Mouse (Mus musculus): ENCODE results near the gene Park7. TPM values are rescaled to one million over a fixed set of nuclear protein-coding genes. Genes with fewer than 3 reads are reported as not detected.

Park7 gene
- polyA plus RNA-seq, 1 experiment from 2014 or later: 177 TPM

- H3K27me3 ChIP-seq (ENCODE audit: control insufficient read depth, insufficient read depth, low read depth, low read length): no peaks in the 10 kb centered on the region
- H3K9ac ChIP-seq (ENCODE audit: low read depth, low read length): no peak overlapping the region
- H3K4me1 ChIP-seq (ENCODE audit: control insufficient read depth, low read depth, low read length): no peaks in the 10 kb centered on the region
- no peak overlapping the region for H3K4me3 ChIP-seq (ENCODE audit: low read depth, low read length)
- no peaks in the 10 kb centered on the region for H3K9me3 ChIP-seq (replicated peaks; ENCODE audit: control insufficient read depth, low read length)
- no peaks in the 10 kb centered on the region for H3K36me3 ChIP-seq (ENCODE audit: control insufficient read depth, insufficient read depth)
- WGBS (ENCODE audit: insufficient replicate concordance): 18% methylated on average over 14 of the region's 14 CpGs
- no peak for ATAC-seq (ENCODE audit: low read depth)
- no peak overlapping the region for H3K27ac ChIP-seq (ENCODE audit: low read length)
- H3K4me2 ChIP-seq (ENCODE audit: low read depth, low read length): no peak overlapping the region
These were observed 23.8 kb upstream of the Park7 start for GRCm38 (mm10) chr4:150938063-150938452.

DNA sequence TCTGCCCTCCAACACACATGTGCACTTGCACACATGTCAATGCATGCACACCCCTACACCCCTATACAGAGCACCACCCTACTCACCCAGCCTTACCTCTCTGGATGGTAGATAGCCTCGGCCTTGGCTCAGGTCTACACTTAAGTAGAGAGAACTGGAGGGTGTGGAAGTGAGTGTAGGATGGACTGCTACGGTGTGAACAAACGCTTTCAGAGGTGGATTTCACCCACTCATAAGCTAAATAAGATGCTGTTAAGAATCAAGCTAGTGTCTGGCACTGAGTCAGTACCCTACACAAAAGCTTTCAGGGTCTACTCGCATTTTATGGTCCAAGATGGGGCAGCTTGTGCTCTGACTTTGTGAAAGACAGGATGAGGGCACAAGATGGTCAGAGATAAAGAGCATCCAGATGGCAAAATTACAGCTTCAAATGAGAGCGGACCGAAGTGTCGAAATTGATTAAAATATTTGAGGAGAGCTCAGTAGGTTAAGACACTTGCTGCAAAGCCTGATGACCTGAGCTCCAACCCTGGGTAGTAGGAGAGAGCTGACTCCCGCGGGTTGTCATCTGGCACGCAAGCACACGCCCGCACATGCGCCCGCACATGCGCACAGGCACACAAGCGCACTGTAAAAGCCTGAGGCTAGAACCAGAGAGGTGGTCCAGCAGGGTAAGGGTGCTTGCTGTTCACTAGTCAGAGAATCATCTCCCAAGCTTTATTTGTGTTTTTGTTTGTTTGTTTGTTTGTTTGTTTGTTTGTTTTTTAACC is 23.2 kb upstream of the Park7 start:
- Histone ChIP-seq H3K9me3 (replicated peaks; ENCODE audit: control insufficient read depth, low read length) (no peaks in the 10 kb centered on the region), H3K4me3 (ENCODE audit: low read depth, low read length) (no peak overlapping the region), H3K27me3 (ENCODE audit: control insufficient read depth, insufficient read depth, low read depth, low read length) (no peaks in the 10 kb centered on the region), H3K4me2 (ENCODE audit: low read depth, low read length) (no peak overlapping the region), H3K36me3 (ENCODE audit: control insufficient read depth, insufficient read depth) (no peaks in the 10 kb centered on the region), H3K4me1 (ENCODE audit: control insufficient read depth, low read depth, low read length) (no peaks in the 10 kb centered on the region), H3K9ac (ENCODE audit: low read depth, low read length) (no peak overlapping the region), H3K27ac (ENCODE audit: low read length) (no peak overlapping the region)
- ATAC-seq (ENCODE audit: low read depth): no peak
- 60% methylated on average over 16 of the region's 16 CpGs for WGBS (ENCODE audit: insufficient replicate concordance)

GRCm38 (mm10) chr4:150933503-150933902 is 19.3 kb upstream of the Park7 start:
- no peaks in the 10 kb centered on the region for H3K4me1 ChIP-seq (ENCODE audit: control insufficient read depth, low read depth, low read length)
- WGBS (ENCODE audit: insufficient replicate concordance): 69% methylated on average over 1 of the region's 1 CpGs
- no peaks in the 10 kb centered on the region for H3K36me3 ChIP-seq (ENCODE audit: control insufficient read depth, insufficient read depth)
- no peak overlapping the region for H3K27ac ChIP-seq (ENCODE audit: low read length)
- no peak for ATAC-seq (ENCODE audit: low read depth)
- H3K9me3 ChIP-seq (replicated peaks; ENCODE audit: control insufficient read depth, low read length): no peaks in the 10 kb centered on the region
- H3K4me3 ChIP-seq (ENCODE audit: low read depth, low read length): no peak overlapping the region
- no peak overlapping the region for H3K4me2 ChIP-seq (ENCODE audit: low read depth, low read length)
- H3K9ac ChIP-seq (ENCODE audit: low read depth, low read length): no peak overlapping the region
- no peaks in the 10 kb centered on the region for H3K27me3 ChIP-seq (ENCODE audit: control insufficient read depth, insufficient read depth, low read depth, low read length)

GRCm38 (mm10) chr4:150927789-150928188 is 13.6 kb upstream of the Park7 start:
- H3K4me1 ChIP-seq (ENCODE audit: control insufficient read depth, low read depth, low read length): no peaks in the 10 kb centered on the region
- no peaks in the 10 kb centered on the region for H3K36me3 ChIP-seq (ENCODE audit: control insufficient read depth, insufficient read depth)
- no peak overlapping the region for H3K4me3 ChIP-seq (ENCODE audit: low read depth, low read length)
- H3K4me2 ChIP-seq (ENCODE audit: low read depth, low read length): no peak overlapping the region
- H3K9me3 ChIP-seq (replicated peaks; ENCODE audit: control insufficient read depth, low read length): no peaks in the 10 kb centered on the region
- ATAC-seq (ENCODE audit: low read depth): no peak
- H3K27ac ChIP-seq (ENCODE audit: low read length): no peak overlapping the region
- 23% methylated on average over 10 of the region's 10 CpGs for WGBS (ENCODE audit: insufficient replicate concordance)
- H3K9ac ChIP-seq (ENCODE audit: low read depth, low read length): no peak overlapping the region
- H3K27me3 ChIP-seq (ENCODE audit: control insufficient read depth, insufficient read depth, low read depth, low read length): no peaks in the 10 kb centered on the region

DNA sequence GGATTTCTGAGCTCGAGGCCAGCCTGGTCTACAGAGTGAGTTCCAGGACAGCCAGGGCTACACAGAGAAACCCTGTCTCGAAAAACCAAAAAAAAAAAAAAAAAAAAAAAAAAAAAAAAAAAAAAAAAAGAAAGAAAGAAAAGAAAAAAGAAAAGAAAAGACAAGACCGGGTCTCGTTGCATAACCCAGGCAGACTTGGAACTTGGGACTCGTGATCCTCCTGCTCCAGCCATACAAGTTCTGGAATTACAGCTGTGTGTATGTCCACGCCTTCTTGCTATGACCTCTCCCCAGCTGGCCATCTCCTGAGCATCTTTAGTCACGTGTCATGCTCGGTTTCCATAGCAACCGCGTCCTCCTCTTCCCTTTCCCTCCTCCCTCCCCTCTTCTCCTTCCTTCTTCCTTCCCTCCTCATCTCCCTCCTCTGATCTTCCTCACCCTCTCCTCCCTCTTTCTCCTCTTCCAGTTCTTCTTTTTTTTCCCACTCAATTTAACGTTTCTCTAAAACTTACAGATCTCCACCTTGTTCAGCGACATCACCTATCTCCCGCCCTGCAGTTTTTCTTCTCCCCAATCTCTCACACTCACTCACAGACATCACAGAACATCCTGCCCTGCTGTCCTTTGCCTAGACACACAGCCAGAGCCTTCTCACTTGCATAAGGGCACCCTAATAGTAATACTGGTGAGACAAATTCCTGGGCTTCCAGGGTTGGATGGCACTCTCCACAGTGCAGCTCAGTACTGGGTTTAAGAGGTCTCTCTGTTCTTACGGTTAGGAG is 12.9 kb upstream of the Park7 start:
- H3K4me1 ChIP-seq (ENCODE audit: control insufficient read depth, low read depth, low read length): no peaks in the 10 kb centered on the region
- 43% methylated on average over 13 of the region's 14 CpGs for WGBS (ENCODE audit: insufficient replicate concordance)
- no peaks in the 10 kb centered on the region for H3K36me3 ChIP-seq (ENCODE audit: control insufficient read depth, insufficient read depth)

GRCm38 (mm10) chr4:150925923-150926322 is 11.7 kb upstream of the Park7 start:
- WGBS (ENCODE audit: insufficient replicate concordance): 45% methylated on average over 5 of the region's 5 CpGs
- Histone ChIP-seq H3K9ac (ENCODE audit: low read depth, low read length) (no peak overlapping the region), H3K36me3 (ENCODE audit: control insufficient read depth, insufficient read depth) (no peaks in the 10 kb centered on the region), H3K9me3 (replicated peaks; ENCODE audit: control insufficient read depth, low read length) (no peaks in the 10 kb centered on the region), H3K4me3 (ENCODE audit: low read depth, low read length) (no peak overlapping the region), H3K27ac (ENCODE audit: low read length) (no peak overlapping the region), H3K27me3 (ENCODE audit: control insufficient read depth, insufficient read depth, low read depth, low read length) (no peaks in the 10 kb centered on the region), H3K4me1 (ENCODE audit: control insufficient read depth, low read depth, low read length) (no peaks in the 10 kb centered on the region), H3K4me2 (ENCODE audit: low read depth, low read length) (no peak overlapping the region)
- no peak for ATAC-seq (ENCODE audit: low read depth)

More for the DNA sequence above, 12.9 kb upstream of the Park7 start:
- H3K27ac ChIP-seq (ENCODE audit: low read length): no peak overlapping the region
- no peak overlapping the region for H3K4me2 ChIP-seq (ENCODE audit: low read depth, low read length)
- H3K27me3 ChIP-seq (ENCODE audit: control insufficient read depth, insufficient read depth, low read depth, low read length): no peaks in the 10 kb centered on the region
- no peak overlapping the region for H3K4me3 ChIP-seq (ENCODE audit: low read depth, low read length)
- ATAC-seq (ENCODE audit: low read depth): no peak
- H3K9ac ChIP-seq (ENCODE audit: low read depth, low read length): no peak overlapping the region
- H3K9me3 ChIP-seq (replicated peaks; ENCODE audit: control insufficient read depth, low read length): no peaks in the 10 kb centered on the region

GRCm38 (mm10) chr4:150924936-150925335 is 10.7 kb upstream of the Park7 start:
- no peak for ATAC-seq (ENCODE audit: low read depth)
- no peaks in the 10 kb centered on the region for H3K36me3 ChIP-seq (ENCODE audit: control insufficient read depth, insufficient read depth)
- no peaks in the 10 kb centered on the region for H3K27me3 ChIP-seq (ENCODE audit: control insufficient read depth, insufficient read depth, low read depth, low read length)
- H3K4me2 ChIP-seq (ENCODE audit: low read depth, low read length): no peak overlapping the region
- H3K27ac ChIP-seq (ENCODE audit: low read length): no peak overlapping the region
- H3K4me3 ChIP-seq (ENCODE audit: low read depth, low read length): no peak overlapping the region
- no peaks in the 10 kb centered on the region for H3K9me3 ChIP-seq (replicated peaks; ENCODE audit: control insufficient read depth, low read length)
- WGBS (ENCODE audit: insufficient replicate concordance): 66% methylated on average over 6 of the region's 6 CpGs
- H3K4me1 ChIP-seq (ENCODE audit: control insufficient read depth, low read depth, low read length): no peaks in the 10 kb centered on the region
- H3K9ac ChIP-seq (ENCODE audit: low read depth, low read length): no peak overlapping the region

- Histone ChIP-seq H3K36me3 (ENCODE audit: control insufficient read depth, insufficient read depth) (no peaks in the 10 kb centered on the region), H3K4me2 (ENCODE audit: low read depth, low read length) (no peak overlapping the region; the same call in 1 of the 2 replicates), H3K27ac (ENCODE audit: low read length) (no peak overlapping the region), H3K9ac (ENCODE audit: low read depth, low read length) (no peak overlapping the region), H3K4me3 (ENCODE audit: low read depth, low read length) (no peak overlapping the region), H3K9me3 (replicated peaks; ENCODE audit: control insufficient read depth, low read length) (no peaks in the 10 kb centered on the region), H3K4me1 (ENCODE audit: control insufficient read depth, low read depth, low read length) (no peaks in the 10 kb centered on the region), H3K27me3 (ENCODE audit: control insufficient read depth, insufficient read depth, low read depth, low read length) (no peaks in the 10 kb centered on the region)
- no peak for ATAC-seq (ENCODE audit: low read depth)
- 24% methylated on average over 13 of the region's 13 CpGs for WGBS (ENCODE audit: insufficient replicate concordance)
These were observed 10.1 kb upstream of the Park7 start for GRCm38 (mm10) chr4:150924308-150924707.

GRCm38 (mm10) chr4:150921206-150921605 is 7.0 kb upstream of the Park7 start:
- 73% methylated on average over 8 of the region's 8 CpGs for WGBS (ENCODE audit: insufficient replicate concordance)
- no peaks in the 10 kb centered on the region for H3K36me3 ChIP-seq (ENCODE audit: control insufficient read depth, insufficient read depth)
- H3K4me3 ChIP-seq (ENCODE audit: low read depth, low read length): no peak overlapping the region
- H3K4me2 ChIP-seq (ENCODE audit: low read depth, low read length): no peak overlapping the region
- no peak overlapping the region for H3K9ac ChIP-seq (ENCODE audit: low read depth, low read length)
- H3K27me3 ChIP-seq (ENCODE audit: control insufficient read depth, insufficient read depth, low read depth, low read length): no peaks in the 10 kb centered on the region
- ATAC-seq (ENCODE audit: low read depth): no peak
- H3K4me1 ChIP-seq (ENCODE audit: control insufficient read depth, low read depth, low read length): no peaks in the 10 kb centered on the region
- H3K27ac ChIP-seq (ENCODE audit: low read length): no peak overlapping the region
- H3K9me3 ChIP-seq (replicated peaks; ENCODE audit: control insufficient read depth, low read length): no peaks in the 10 kb centered on the region

All from liver, embryonic 16.5 days (tissue).